Mouse (Mus musculus) layer of hippocampus, postnatal 25 days (tissue): ENCODE measurements around the gene Gm20792. TPM values are rescaled to one million over a fixed set of nuclear protein-coding genes. Genes with fewer than 3 reads are reported as not detected.
"Not testable (repeated sequence)": the region's sequence is repeated elsewhere in the genome, so short reads cannot be mapped to it uniquely, and the experiment has no call there.

Source experiments
- DNase-seq, 2 experiments: peaks; one replicate each; pipeline ENCODE4 v3.0.0; 2022; ENCODE audit warnings: mixed read lengths in 2 of 2, low spot score in 1 of 2; ENCODE audit errors: extremely low spot score in 1 of 2
- total RNA-seq, 2 experiments: library from RNA; stranded (reverse); gene quantifications; 2 replicates each; pipeline ENCODE4 v1.2.3; 2021

Gene Gm20792
- total RNA-seq: not detected

- DNase-seq: not testable (repeated sequence)
Measured at GRCm38 (mm10) chrY:48311555-48311954, at the start of gene Gm20792. Gene Gm20792 (plus strand): TSS chrY:48311855.
